Comparison of ENCODE assay signal across 22 mouse cellular contexts in genomic region chr4:135429383-135429782, GRCm38 (mm10). TPM values are rescaled to one million over a fixed set of nuclear protein-coding genes. Genes with fewer than 3 reads are reported as not detected.
A peak's percentile ranks its signal among the peaks of the same experiment; 100 is the strongest.
DNase-seq lines count a peak whose midpoint lies in the region; ATAC-seq and TF ChIP-seq lines count a peak whose summit lies in the region.
"Had no signal": no experiment of that assay in that cellular context is flagged by ENCODE, and none has a peak within 500 bp of the region (broad histone marks: within the 10 kb centered on the region; RNA-seq: fewer than 3 reads in every experiment).

No protein-coding gene starts in this region.

- H3K4me3 ChIP-seq in MEL (ENCODE audit: control insufficient read depth in 1 of 2, insufficient read depth in 1 of 2, low read depth in 2 of 2, low read length in 2 of 2) = peak overlapping the region in 1 of 2 experiments; percentile 11; a peak in 1 of 4 replicates
- H3K4me3 ChIP-seq: embryonic facial prominence, embryonic 10.5 days; embryonic facial prominence, embryonic 12.5 days; forebrain, embryonic 13.5 days; forebrain, embryonic 15.5 days had no signal

- no peak for TF ChIP-seq POLR2A in MEL (IDR thresholded peaks at IDR 0.05; ENCODE audit: control insufficient read depth in 1 of 2, insufficient read depth in 1 of 2, low read depth in 1 of 2, low read length in 2 of 2, poor library complexity in 1 of 2)

- no peak for TF ChIP-seq RAD21 in MEL (IDR thresholded peaks at IDR 0.05; ENCODE audit: low read depth, low read length)

- peaks cover 7% of the 10 kb centered on the region; the same call in 1 of the 2 replicates for H3K79me2 ChIP-seq in MEL (ENCODE audit: control insufficient read depth, insufficient read depth, low read length, poor library complexity)

- peak; percentile 60 to 76; a peak in 3 of 4 replicates for TF ChIP-seq EP300 in MEL (IDR thresholded peaks at IDR 0.05; ENCODE audit: low read depth in 1 of 2, low read length in 2 of 2)

- no peak for ATAC-seq in CD4-positive, CD25-positive, alpha-beta regulatory T cell, adult 4 months
- peak; percentile 46; the same call in 1 of the 2 replicates for ATAC-seq in frontal cortex, adult (ENCODE audit: low TSS enrichment)
- ATAC-seq in megakaryocyte progenitor cell, adult 5-6 weeks (replicated peaks; ENCODE audit: poor library complexity) = peak; percentile 9; the same call in 1 of the 2 replicates
- ATAC-seq: forebrain, embryonic 13.5 days; forebrain, embryonic 15.5 days; forebrain, postnatal 0 days had no signal

- no peaks in the 10 kb centered on the region for H3K27me3 ChIP-seq in MEL (ENCODE audit: control insufficient read depth in 1 of 2, insufficient read depth in 2 of 2, low read length in 2 of 2)
- H3K27me3 ChIP-seq: embryonic facial prominence, embryonic 12.5 days; forebrain, embryonic 13.5 days; forebrain, embryonic 15.5 days had no signal

- peak overlapping the region; percentile 72 for H3K27ac ChIP-seq in MEL (ENCODE audit: control insufficient read depth, low read depth, low read length)
- H3K27ac ChIP-seq: embryonic facial prominence, embryonic 10.5 days; embryonic facial prominence, embryonic 12.5 days; forebrain, embryonic 13.5 days; forebrain, embryonic 15.5 days had no signal

- H3K4me1 ChIP-seq in MEL (ENCODE audit: control insufficient read depth in 1 of 2, insufficient read depth in 2 of 2, low read length in 2 of 2) = peaks cover 19 to 20% of the 10 kb centered on the region in 2 experiments

- peaks cover 0 to 24% of the 10 kb centered on the region in 2 experiments; a peak in 2 of 4 replicates for H3K36me3 ChIP-seq in MEL (ENCODE audit: control insufficient read depth in 1 of 2, insufficient read depth in 2 of 2, low read length in 2 of 2)
- H3K36me3 ChIP-seq: embryonic facial prominence, embryonic 12.5 days had no signal

- H3K9ac ChIP-seq in MEL (ENCODE audit: control insufficient read depth, low read depth, low read length, poor library complexity, severe bottlenecking) = peak overlapping the region; percentile 41
- H3K9ac ChIP-seq: embryonic facial prominence, embryonic 12.5 days; forebrain, embryonic 13.5 days; forebrain, embryonic 15.5 days; forebrain, postnatal 0 days had no signal

- H3K9me3 ChIP-seq in MEL (replicated peaks; ENCODE audit: insufficient read depth, low read length) = no peaks in the 10 kb centered on the region
- H3K9me3 ChIP-seq: embryonic facial prominence, embryonic 10.5 days; embryonic facial prominence, embryonic 12.5 days; forebrain, embryonic 13.5 days; forebrain, embryonic 15.5 days; G1E had no signal

- TF ChIP-seq CTCF in MEL (IDR thresholded peaks at IDR 0.05 in 2 of 3, conservative IDR thresholded peaks at IDR 0.05 in 1 of 3; ENCODE audit: control insufficient read depth in 1 of 3, insufficient read depth in 1 of 3, low read depth in 2 of 3, low read length in 3 of 3, poor library complexity in 1 of 3, severe bottlenecking in 1 of 3) = no peak

- DNase-seq in CD4-positive, CD25-positive, alpha-beta regulatory T cell, adult 2 months (ENCODE audit: low read depth, low spot score) = peak; percentile 35
- DNase-seq in frontal cortex, postnatal 36 days (ENCODE audit: low spot score in 2 of 2) = no peak
- DNase-seq in MEL (ENCODE audit: low read depth, low spot score) = peak; percentile 72
- no peak for DNase-seq in heart, adult 18-20 months
- DNase-seq: adrenal gland, adult 2 months; adrenal gland, postnatal 10 days; adrenal gland, postnatal 25 days; B cell, adult 2 months; cerebellum, adult 11-12 months; cerebellum, adult 9-10 months; cerebellum, postnatal 10 days; cerebellum, postnatal 25 days; forebrain, postnatal 0 days had no signal

TF ChIP-seq in MEL, 35 proteins besides CTCF, POLR2A, EP300 and RAD21:
- TF ChIP-seq BHLHE40 (IDR thresholded peaks at IDR 0.05; ENCODE audit: borderline replicate concordance, low read depth, low read length) (no peak), GATA1 (IDR thresholded peaks at IDR 0.05; ENCODE audit: low read depth, low read length) (peak; percentile 81), MEF2A (IDR thresholded peaks at IDR 0.05; ENCODE audit: extremely low read depth, insufficient replicate concordance, low read depth, low read length, poor library complexity, severe bottlenecking) (no peak), ZNF384 (IDR thresholded peaks at IDR 0.05; ENCODE audit: low read depth, low read length) (peak; percentile 40; the same call in 1 of the 2 replicates), MXI1 (IDR thresholded peaks at IDR 0.05; ENCODE audit: low read depth, low read length) (peak; percentile 82), ETS1 (IDR thresholded peaks at IDR 0.05; ENCODE audit: low read depth, low read length) (peak; percentile 63; the same call in 1 of the 2 replicates), TCF12 (IDR thresholded peaks at IDR 0.05; ENCODE audit: low read depth, low read length) (peak; percentile 78), NELFE (IDR thresholded peaks at IDR 0.05; ENCODE audit: low read depth, low read length) (peak; percentile 42), CHD1 (IDR thresholded peaks at IDR 0.05; ENCODE audit: low read depth, low read length) (no peak), MAX (IDR thresholded peaks at IDR 0.05; ENCODE audit: low read length) (peak; percentile 78), TBP (IDR thresholded peaks at IDR 0.05; ENCODE audit: low read depth, low read length) (0 out of 2 replicates have a peak, but pooled peaks have one; percentile 13), MYB (IDR thresholded peaks at IDR 0.05; ENCODE audit: low read depth, low read length) (no peak), JUND (IDR thresholded peaks at IDR 0.05; ENCODE audit: low read depth, low read length) (no peak), POLR2AphosphoS2 (IDR thresholded peaks at IDR 0.05; ENCODE audit: low read length) (no peak), MYC (IDR thresholded peaks at IDR 0.05; ENCODE audit: low read depth, low read length) (peak; percentile 70; the same call in 1 of the 2 replicates), HCFC1 (IDR thresholded peaks at IDR 0.05; ENCODE audit: low read depth, low read length) (no peak), SIN3A (IDR thresholded peaks at IDR 0.05; ENCODE audit: low read length) (peak; percentile 36; the same call in 1 of the 2 replicates), ZMIZ1 (IDR thresholded peaks at IDR 0.05; ENCODE audit: low read depth, low read length) (no peak), RCOR1 (IDR thresholded peaks at IDR 0.05; ENCODE audit: low read depth, low read length) (peak; percentile 82), USF2 (IDR thresholded peaks at IDR 0.05; ENCODE audit: borderline replicate concordance in 1 of 2, insufficient read depth in 1 of 2, low read depth in 1 of 2, low read length in 2 of 2) (no peak)

RNA-seq across cellular contexts. Expression of gene Rcan3, which starts 4.3 kb away (rescaled TPM):
- polyA plus RNA-seq in CD4-positive, CD25-positive, alpha-beta regulatory T cell, adult 4 months (2017; shearing (Covaris generic)) = 10 to 100 TPM; 15.0 to 16.0 TPM
- 6.5 and 7.9 TPM in 2 replicates for total RNA-seq in MEL (2012; rRNA removed)
- 1 to 10 TPM in 1 of 2 experiments, not detected in 1; 7.8 TPM for polyA plus RNA-seq in MEL (2012; ENCODE audit: insufficient read depth in 1 of 2, insufficient read length in 2 of 2, low read depth in 1 of 2, low replicate concordance in 2 of 2, missing spikeins in 1 of 2)
- 3.6 and 5.6 TPM in 2 replicates for total RNA-seq in megakaryocyte progenitor cell, adult 5-6 weeks (2015)
- 4.1 and 7.7 TPM in 2 replicates for total RNA-seq in megakaryocyte progenitor cell, adult 5-6 weeks (2017)
- total RNA-seq in heart, adult 18-20 months (2021) = 10 to 100 TPM in 1 of 2 experiments, 1 to 10 TPM in 1; 9.0 to 13.4 TPM

RNA-seq across cellular contexts. Expression of gene Ncmap, which starts 31.4 kb away (rescaled TPM):
- polyA plus RNA-seq in CD4-positive, CD25-positive, alpha-beta regulatory T cell, adult 4 months (2017; shearing (Covaris generic)) = 10 to 100 TPM; 68.5 to 95.2 TPM
- 0.08 TPM in 1 of 2 replicates, not detected in the other for total RNA-seq in MEL (2012; rRNA removed)
- polyA plus RNA-seq in MEL (2012; ENCODE audit: insufficient read depth in 1 of 2, insufficient read length in 2 of 2, low read depth in 1 of 2, low replicate concordance in 2 of 2, missing spikeins in 1 of 2) = under 1 TPM in 1 of 2 experiments, not detected in 1; 0.22 TPM
- total RNA-seq in megakaryocyte progenitor cell, adult 5-6 weeks (2015) = 0.25 TPM in 1 of 2 replicates, not detected in the other
- not detected in 2 replicates for total RNA-seq in megakaryocyte progenitor cell, adult 5-6 weeks (2017)
- total RNA-seq in heart, adult 18-20 months (2021) = not detected
- total RNA-seq: adrenal gland, postnatal 25 days; CH12.LX; G1E had no signal
- polyA plus RNA-seq: G1E had no signal

Comparison
In these comparisons a context has a peak if more than half of its experiments do, and no peak if none do; other contexts are left out.
1. DNase-seq: peak in CD4-positive, CD25-positive, alpha-beta regulatory T cell, adult 2 months (single experiment) and MEL (single experiment); none in frontal cortex, postnatal 36 days (0 of 2) and heart, adult 18-20 months (0 of 2).